Mouse (Mus musculus): ENCODE measurements around the gene Ano6. TPM values are rescaled to one million over a fixed set of nuclear protein-coding genes. Genes with fewer than 3 reads are reported as not detected.

Ano6 gene
- polyA plus RNA-seq, 1 experiment, result 22.8 TPM

DNA sequence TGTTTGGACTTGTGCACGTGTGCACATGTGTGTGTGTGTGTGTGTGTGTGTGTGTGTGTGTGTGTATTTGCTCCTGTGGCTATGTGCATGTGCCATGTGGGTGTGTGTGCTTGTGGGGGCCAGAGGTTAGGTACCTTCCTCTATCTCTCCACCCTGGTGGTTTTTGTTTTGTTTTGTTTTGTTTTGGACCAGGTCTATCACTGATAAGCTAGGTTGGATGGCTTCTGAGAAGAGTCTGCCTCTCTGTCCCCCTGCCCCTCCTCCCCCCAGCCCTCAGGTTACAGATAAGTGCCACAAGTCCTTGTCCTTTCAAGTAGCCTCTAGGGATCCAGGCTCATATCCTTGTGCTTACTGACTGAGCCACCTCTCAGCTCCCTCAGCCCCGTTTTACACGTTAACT, 49.1 kb downstream of the Ano6 start:
- Histone ChIP-seq H3K36me3 (ENCODE audit: control insufficient read depth, insufficient read depth, low read length) (no peaks in the 10 kb centered on the region), H3K4me1 (ENCODE audit: control insufficient read depth, insufficient read depth, insufficient read length) (peaks cover 13% of the 10 kb centered on the region; the same call in 1 of the 2 replicates), H3K4me3 (ENCODE audit: extremely low read depth, insufficient read depth, insufficient read length) (no peak overlapping the region), H3K27me3 (ENCODE audit: control insufficient read depth, insufficient read depth, low read length) (no peaks in the 10 kb centered on the region), H3K27ac (ENCODE audit: insufficient read depth, low read length) (no peak overlapping the region)
- no peak for TF ChIP-seq POLR2A (IDR thresholded peaks at IDR 0.05; ENCODE audit: low read depth, low read length)
- TF ChIP-seq CTCF (IDR thresholded peaks at IDR 0.05; ENCODE audit: extremely low read depth, insufficient read depth, insufficient read length, insufficient replicate concordance), result no peak
- DNase-seq (ENCODE audit: low read depth in 1 of 2, low spot score in 2 of 2), result no peak
- 82% methylated on average over 3 of the region's 3 CpGs for WGBS

DNA sequence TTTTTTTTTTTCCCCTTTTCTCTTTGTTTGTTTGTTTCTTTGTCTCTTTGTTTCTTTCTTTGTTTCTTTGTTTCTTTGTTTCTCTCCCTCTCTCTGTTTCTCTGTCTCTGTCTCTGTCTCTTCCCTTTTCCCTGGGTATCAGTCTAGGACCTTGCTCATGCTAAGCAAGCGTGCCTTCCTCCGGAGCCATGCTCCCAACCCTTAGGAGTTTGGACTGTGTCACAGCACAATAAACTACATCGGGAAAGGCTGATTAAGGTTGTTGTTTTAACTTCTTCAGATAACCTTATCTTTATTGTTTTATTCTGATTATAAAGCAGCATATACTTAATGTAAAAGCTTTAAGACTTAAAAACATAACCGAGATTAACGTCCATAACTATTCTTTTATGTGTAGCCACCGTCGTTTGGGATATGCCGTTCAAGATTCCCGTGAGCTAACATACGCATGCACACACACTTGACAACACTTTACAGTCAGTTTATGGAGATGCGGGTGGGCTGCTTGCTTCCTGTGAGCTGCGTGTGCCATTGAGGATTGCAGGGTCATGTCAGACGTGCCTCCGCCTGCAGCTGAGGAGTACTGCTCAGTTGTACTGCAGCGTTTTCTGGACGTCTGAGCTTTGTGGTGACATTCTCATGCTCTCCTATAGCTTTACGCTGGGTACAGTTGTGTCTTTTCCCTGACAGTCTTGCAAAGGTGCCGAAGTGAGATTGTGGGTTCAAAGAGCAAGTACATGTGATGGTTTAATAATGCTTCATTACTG, 52.7 kb downstream of the Ano6 start:
- Histone ChIP-seq H3K4me3 (ENCODE audit: extremely low read depth, insufficient read depth, insufficient read length) (no peak overlapping the region), H3K36me3 (ENCODE audit: control insufficient read depth, insufficient read depth, low read length) (no peaks in the 10 kb centered on the region), H3K4me1 (ENCODE audit: control insufficient read depth, insufficient read depth, insufficient read length) (peaks cover 3% of the 10 kb centered on the region; the same call in 1 of the 2 replicates), H3K27me3 (ENCODE audit: control insufficient read depth, insufficient read depth, low read length) (no peaks in the 10 kb centered on the region), H3K27ac (ENCODE audit: insufficient read depth, low read length) (no peak overlapping the region)
- TF ChIP-seq POLR2A (IDR thresholded peaks at IDR 0.05; ENCODE audit: low read depth, low read length), result no peak
- TF ChIP-seq CTCF (IDR thresholded peaks at IDR 0.05; ENCODE audit: extremely low read depth, insufficient read depth, insufficient read length, insufficient replicate concordance), result no peak
- 90% methylated on average over 18 of the region's 18 CpGs for WGBS
- no peak for DNase-seq (ENCODE audit: low read depth in 1 of 2, low spot score in 2 of 2)

DNA sequence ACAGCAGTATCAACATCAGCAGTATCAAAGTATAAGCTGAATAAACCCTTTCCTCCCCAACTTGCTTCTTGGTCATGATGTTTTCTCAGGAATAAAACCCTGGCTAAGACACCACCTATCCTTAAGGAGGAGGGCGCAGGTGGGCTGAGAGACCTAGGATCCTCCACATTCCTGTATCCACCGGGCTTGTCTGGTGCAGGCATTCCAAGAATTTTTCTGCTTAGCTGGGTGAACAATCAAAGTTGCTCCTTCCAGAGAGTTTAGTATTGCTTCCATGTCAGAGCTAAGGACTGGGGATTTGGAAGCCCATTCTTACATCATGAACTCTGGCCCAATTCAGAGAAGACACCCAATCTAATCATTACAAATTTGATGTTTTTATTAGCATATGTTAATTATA, 53.8 kb downstream of the Ano6 start:
- 87% methylated on average over 2 of the region's 2 CpGs for WGBS
- Histone ChIP-seq H3K4me1 (ENCODE audit: control insufficient read depth, insufficient read depth, insufficient read length) (peaks cover 2% of the 10 kb centered on the region; the same call in 1 of the 2 replicates), H3K4me3 (ENCODE audit: extremely low read depth, insufficient read depth, insufficient read length) (no peak overlapping the region), H3K27ac (ENCODE audit: insufficient read depth, low read length) (no peak overlapping the region), H3K27me3 (ENCODE audit: control insufficient read depth, insufficient read depth, low read length) (no peaks in the 10 kb centered on the region), H3K36me3 (ENCODE audit: control insufficient read depth, insufficient read depth, low read length) (no peaks in the 10 kb centered on the region)
- no peak for TF ChIP-seq POLR2A (IDR thresholded peaks at IDR 0.05; ENCODE audit: low read depth, low read length)
- no peak for TF ChIP-seq CTCF (IDR thresholded peaks at IDR 0.05; ENCODE audit: extremely low read depth, insufficient read depth, insufficient read length, insufficient replicate concordance)
- DNase-seq (ENCODE audit: low read depth in 1 of 2, low spot score in 2 of 2), result no peak

DNA sequence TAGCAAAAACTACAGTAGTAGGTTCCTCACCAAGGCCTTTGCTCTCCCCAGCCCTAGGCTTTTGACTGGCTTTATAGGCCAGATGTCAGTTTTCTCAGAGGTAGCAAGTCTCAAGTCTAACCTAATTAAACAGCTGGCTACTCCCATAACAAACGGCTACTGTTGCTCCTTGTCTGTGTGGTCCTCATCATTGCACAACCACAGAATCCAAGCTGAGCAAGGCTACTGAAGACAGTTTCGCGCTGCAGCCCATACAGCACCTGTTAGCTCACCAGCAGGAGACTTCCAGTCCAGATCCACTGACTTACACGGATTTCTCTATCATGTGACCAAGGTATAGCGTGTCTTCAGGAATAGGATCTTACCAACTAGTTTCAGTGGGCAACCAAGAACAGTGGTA, 55.5 kb downstream of the Ano6 start:
- Histone ChIP-seq H3K27me3 (ENCODE audit: control insufficient read depth, insufficient read depth, low read length) (no peaks in the 10 kb centered on the region), H3K27ac (ENCODE audit: insufficient read depth, low read length) (no peak overlapping the region), H3K4me1 (ENCODE audit: control insufficient read depth, insufficient read depth, insufficient read length) (peaks cover 9% of the 10 kb centered on the region; the same call in 1 of the 2 replicates), H3K4me3 (ENCODE audit: extremely low read depth, insufficient read depth, insufficient read length) (no peak overlapping the region), H3K36me3 (ENCODE audit: control insufficient read depth, insufficient read depth, low read length) (no peaks in the 10 kb centered on the region)
- TF ChIP-seq POLR2A (IDR thresholded peaks at IDR 0.05; ENCODE audit: low read depth, low read length) (no peak), CTCF (IDR thresholded peaks at IDR 0.05; ENCODE audit: extremely low read depth, insufficient read depth, insufficient read length, insufficient replicate concordance) (no peak)
- WGBS, result 89% methylated on average over 5 of the region's 5 CpGs
- DNase-seq (ENCODE audit: low read depth in 1 of 2, low spot score in 2 of 2), result no peak

DNA sequence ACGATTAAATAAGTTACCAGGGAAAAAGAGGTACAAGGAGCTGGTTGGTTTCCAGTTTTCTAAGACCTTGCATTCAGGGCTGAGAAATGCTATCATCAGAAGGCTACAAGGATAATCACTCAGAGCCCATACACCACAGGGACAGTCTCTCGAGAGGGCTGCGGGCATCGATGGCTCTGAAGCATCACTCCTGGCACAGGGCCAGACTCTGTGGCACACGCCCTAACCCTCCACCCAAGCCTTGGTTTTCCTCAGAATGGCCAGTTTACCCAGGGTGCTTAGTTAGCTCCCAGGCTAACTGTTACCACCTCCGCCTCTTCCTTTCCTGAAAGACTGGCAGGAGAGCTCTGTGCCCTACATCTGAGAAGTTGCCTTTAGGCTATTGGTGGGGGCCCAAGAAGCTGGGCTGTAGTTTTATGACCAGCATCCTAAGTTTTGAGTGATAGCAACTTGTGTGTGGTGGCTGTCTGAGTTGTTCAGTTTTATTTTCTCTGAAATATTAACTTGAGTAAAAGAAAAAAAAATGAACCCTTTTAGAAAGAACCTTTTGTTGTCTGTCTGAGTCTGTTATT, 57.9 kb downstream of the Ano6 start:
- DNase-seq (ENCODE audit: low read depth in 1 of 2, low spot score in 2 of 2), result peak in 1 of 2 experiments; percentile 18
- no peaks in the 10 kb centered on the region for H3K36me3 ChIP-seq (ENCODE audit: control insufficient read depth, insufficient read depth, low read length)
- 39% methylated on average over 6 of the region's 6 CpGs for WGBS
- H3K4me1 ChIP-seq (ENCODE audit: control insufficient read depth, insufficient read depth, insufficient read length), result peaks cover 9% of the 10 kb centered on the region; the same call in 1 of the 2 replicates
- no peak overlapping the region for H3K4me3 ChIP-seq (ENCODE audit: extremely low read depth, insufficient read depth, insufficient read length)
- no peaks in the 10 kb centered on the region for H3K27me3 ChIP-seq (ENCODE audit: control insufficient read depth, insufficient read depth, low read length)
- no peak overlapping the region for H3K27ac ChIP-seq (ENCODE audit: insufficient read depth, low read length)
- TF ChIP-seq POLR2A (IDR thresholded peaks at IDR 0.05; ENCODE audit: low read depth, low read length), result no peak
- TF ChIP-seq CTCF (IDR thresholded peaks at IDR 0.05; ENCODE audit: extremely low read depth, insufficient read depth, insufficient read length, insufficient replicate concordance), result no peak

DNA sequence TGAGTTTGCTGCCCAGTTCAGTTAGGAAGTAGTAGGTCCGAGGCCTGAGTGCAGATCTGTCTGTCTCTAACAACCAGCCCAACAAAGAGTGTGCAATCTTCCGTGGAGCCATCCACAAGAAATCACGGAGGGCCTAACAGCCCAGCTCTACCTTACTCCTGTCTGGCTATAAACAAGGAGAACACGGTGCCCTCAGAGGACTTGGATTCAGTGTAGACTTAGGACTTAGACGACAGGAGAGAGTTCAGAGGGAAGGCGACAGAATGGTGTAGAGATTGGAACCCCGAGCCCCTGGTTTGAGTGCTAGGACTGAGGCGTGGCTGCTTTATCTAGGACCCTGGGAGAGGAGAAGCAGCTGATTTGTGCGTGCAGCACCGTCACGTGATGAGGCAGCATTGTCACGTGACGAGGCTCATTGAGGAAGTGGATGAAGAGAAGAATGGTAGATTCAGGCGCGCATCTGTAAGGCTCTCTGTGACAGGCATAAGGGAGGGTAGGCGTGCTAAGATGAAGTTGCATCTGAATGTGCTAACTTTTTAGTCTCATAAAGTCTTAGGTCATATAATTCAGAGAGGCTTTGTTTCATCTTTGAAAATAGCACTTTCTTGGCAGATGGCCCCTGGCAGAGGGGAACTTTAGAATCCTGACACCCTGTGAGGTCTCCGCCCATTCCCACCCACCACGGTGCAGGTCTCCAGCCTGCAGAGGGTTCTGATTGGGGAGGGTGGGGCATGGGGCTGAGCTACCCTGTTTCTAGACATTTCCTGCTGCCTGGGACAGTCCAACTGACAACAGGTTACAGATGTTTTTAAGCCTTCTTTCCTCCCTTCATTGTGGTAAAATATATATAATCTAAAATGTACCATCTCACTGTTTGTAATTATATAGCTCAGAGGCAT, 59.1 kb downstream of the Ano6 start:
- no peak for TF ChIP-seq POLR2A (IDR thresholded peaks at IDR 0.05; ENCODE audit: low read depth, low read length)
- no peak for TF ChIP-seq CTCF (IDR thresholded peaks at IDR 0.05; ENCODE audit: extremely low read depth, insufficient read depth, insufficient read length, insufficient replicate concordance)
- DNase-seq (ENCODE audit: low read depth in 1 of 2, low spot score in 2 of 2), result peak; percentile 13 to 26
- no peaks in the 10 kb centered on the region for H3K36me3 ChIP-seq (ENCODE audit: control insufficient read depth, insufficient read depth, low read length)
- no peak overlapping the region for H3K4me3 ChIP-seq (ENCODE audit: extremely low read depth, insufficient read depth, insufficient read length)
- peaks cover 9% of the 10 kb centered on the region; the same call in 1 of the 2 replicates for H3K4me1 ChIP-seq (ENCODE audit: control insufficient read depth, insufficient read depth, insufficient read length)
- H3K27ac ChIP-seq (ENCODE audit: insufficient read depth, low read length), result peak overlapping the region; percentile 10; the same call in 1 of the 2 replicates
- WGBS, result 52% methylated on average over 18 of the region's 18 CpGs
- no peaks in the 10 kb centered on the region for H3K27me3 ChIP-seq (ENCODE audit: control insufficient read depth, insufficient read depth, low read length)

Measured in spleen, adult 2 months (tissue).